Mouse (Mus musculus): ENCODE measurements around the gene Safb.
A peak's percentile ranks its signal among the peaks of the same experiment; 100 is the strongest.

Safb gene

GRCm38 (mm10) chr17:56559386-56559785, 25.2 kb upstream of the Safb start:
- no peak for ATAC-seq (ENCODE audit: insufficient number of reproducible peaks, low FRiP score, low TSS enrichment)

GRCm38 (mm10) chr17:56560131-56560530, 24.5 kb upstream of the Safb start:
- no peak for ATAC-seq (ENCODE audit: insufficient number of reproducible peaks, low FRiP score, low TSS enrichment)

- no peak for ATAC-seq (ENCODE audit: insufficient number of reproducible peaks, low FRiP score, low TSS enrichment)
Observed at GRCm38 (mm10) chr17:56561866-56562265, 22.8 kb upstream of the Safb start.

GRCm38 (mm10) chr17:56566293-56566692, 18.3 kb upstream of the Safb start:
- ATAC-seq (ENCODE audit: insufficient number of reproducible peaks, low FRiP score, low TSS enrichment) = no peak

- ATAC-seq (ENCODE audit: insufficient number of reproducible peaks, low FRiP score, low TSS enrichment) = no peak
Observed at GRCm38 (mm10) chr17:56566918-56567317, 17.7 kb upstream of the Safb start.

- ATAC-seq (ENCODE audit: insufficient number of reproducible peaks, low FRiP score, low TSS enrichment) = no peak
Observed at GRCm38 (mm10) chr17:56567370-56567769, 17.3 kb upstream of the Safb start.

GRCm38 (mm10) chr17:56570287-56570686, 14.3 kb upstream of the Safb start:
- no peak for ATAC-seq (ENCODE audit: insufficient number of reproducible peaks, low FRiP score, low TSS enrichment)

GRCm38 (mm10) chr17:56572154-56572553, 12.5 kb upstream of the Safb start:
- ATAC-seq (ENCODE audit: insufficient number of reproducible peaks, low FRiP score, low TSS enrichment) = no peak

- ATAC-seq (ENCODE audit: insufficient number of reproducible peaks, low FRiP score, low TSS enrichment) = no peak
Observed at GRCm38 (mm10) chr17:56572939-56573338, 11.7 kb upstream of the Safb start.

- ATAC-seq (ENCODE audit: insufficient number of reproducible peaks, low FRiP score, low TSS enrichment) = no peak
Observed at GRCm38 (mm10) chr17:56583071-56583470, 1.6 kb upstream of the Safb start.

- no peak for ATAC-seq (ENCODE audit: insufficient number of reproducible peaks, low FRiP score, low TSS enrichment)
Observed at GRCm38 (mm10) chr17:56583611-56584256, 891 bp upstream of the Safb start.

- peak; percentile 29; the same call in 1 of the 2 replicates for ATAC-seq (ENCODE audit: insufficient number of reproducible peaks, low FRiP score, low TSS enrichment)
Observed at GRCm38 (mm10) chr17:56585171-56585821, 671 bp downstream of the Safb start.

GRCm38 (mm10) chr17:56587773-56588172, 3.1 kb downstream of the Safb start:
- no peak for ATAC-seq (ENCODE audit: insufficient number of reproducible peaks, low FRiP score, low TSS enrichment)

- no peak for ATAC-seq (ENCODE audit: insufficient number of reproducible peaks, low FRiP score, low TSS enrichment)
Observed at GRCm38 (mm10) chr17:56588921-56589320, 4.3 kb downstream of the Safb start.

- no peak for ATAC-seq (ENCODE audit: insufficient number of reproducible peaks, low FRiP score, low TSS enrichment)
Observed at GRCm38 (mm10) chr17:56592553-56592952, 7.9 kb downstream of the Safb start.

- no peak for ATAC-seq (ENCODE audit: insufficient number of reproducible peaks, low FRiP score, low TSS enrichment)
Observed at GRCm38 (mm10) chr17:56593527-56594271, 9.1 kb downstream of the Safb start.

GRCm38 (mm10) chr17:56603186-56604069, 18.8 kb downstream of the Safb start:
- no peak for ATAC-seq (ENCODE audit: insufficient number of reproducible peaks, low FRiP score, low TSS enrichment)

- ATAC-seq (ENCODE audit: insufficient number of reproducible peaks, low FRiP score, low TSS enrichment) = no peak
Observed at GRCm38 (mm10) chr17:56604070-56604380, 19.4 kb downstream of the Safb start.

- ATAC-seq (ENCODE audit: insufficient number of reproducible peaks, low FRiP score, low TSS enrichment) = no peak
Observed at GRCm38 (mm10) chr17:56604422-56604821, 19.8 kb downstream of the Safb start.

GRCm38 (mm10) chr17:56605431-56605830, 20.8 kb downstream of the Safb start:
- no peak for ATAC-seq (ENCODE audit: insufficient number of reproducible peaks, low FRiP score, low TSS enrichment)
